Mouse (Mus musculus) bone marrow macrophage, adult 2 months (primary cell): ENCODE results near the gene Ptprm. TPM values are rescaled to one million over a fixed set of nuclear protein-coding genes. Genes with fewer than 3 reads are reported as not detected.

Source experiments
- H3K27ac ChIP-seq: 2 replicates; pipeline ENCODE4 v1.5.1; 2012; ENCODE audit warnings: low read depth, low read length; ENCODE audit not compliant: insufficient read depth
- H3K4me1 ChIP-seq: 2 replicates; pipeline ENCODE4 v1.6.1; 2012; ENCODE audit warnings: low read length; ENCODE audit not compliant: control insufficient read depth, insufficient read depth
- H3K4me3 ChIP-seq: 2 replicates; pipeline ENCODE4 v1.5.1; 2012; ENCODE audit warnings: mild to moderate bottlenecking, low read length, moderate library complexity; ENCODE audit not compliant: insufficient read depth
- CTCF ChIP-seq: IDR thresholded peaks from 2 replicates; pipeline ENCODE4 v1.5.1; 2012; ENCODE audit warnings: low read depth, mild to moderate bottlenecking, low read length, moderate library complexity
- POLR2A ChIP-seq: IDR thresholded peaks from 2 replicates; pipeline ENCODE4 v1.6.1; 2012; ENCODE audit warnings: mild to moderate bottlenecking, low read depth, low read length, borderline replicate concordance
- polyA plus RNA-seq: library from polyadenylated mRNA; stranded (reverse); fragments of >200 nt; gene quantifications from 2 replicates; pipeline ENCODE4 v1.2.4, GENCODE M21; 2012; ENCODE audit not compliant: missing spikeins, insufficient read depth, insufficient read length

Ptprm gene
- polyA plus RNA-seq, 1 experiment, result 0.34 TPM

- Histone ChIP-seq H3K4me3 (no peak overlapping the region), H3K27ac (no peak overlapping the region), H3K4me1 (no peaks in the 10 kb centered on the region)
- TF ChIP-seq CTCF (no peak), POLR2A (no peak)
These were observed 366.2 kb downstream of the Ptprm start for GRCm38 (mm10) chr17:66988014-66988413.

DNA sequence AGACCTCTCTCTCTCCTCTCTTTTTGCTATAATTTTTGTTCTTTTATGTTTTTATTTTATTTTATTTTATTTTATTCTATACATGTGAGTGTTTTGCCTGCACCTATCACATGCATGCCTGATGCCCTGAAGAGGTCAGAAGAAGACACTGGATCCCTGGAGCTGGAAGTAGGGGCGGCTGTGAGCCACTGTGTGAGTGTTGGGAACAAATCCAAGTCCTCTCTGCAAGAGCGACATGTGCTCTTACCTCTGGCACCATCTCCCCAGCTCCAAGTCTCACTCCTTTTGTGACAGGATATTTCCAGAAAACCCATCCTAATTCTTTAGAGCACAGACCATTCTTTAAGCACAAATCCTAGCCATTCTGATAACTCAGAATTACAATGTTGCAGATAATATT lies 372.6 kb downstream of the Ptprm start:
- Histone ChIP-seq H3K4me3 (no peak overlapping the region), H3K27ac (no peak overlapping the region), H3K4me1 (no peaks in the 10 kb centered on the region)
- TF ChIP-seq CTCF (no peak), POLR2A (no peak)

DNA sequence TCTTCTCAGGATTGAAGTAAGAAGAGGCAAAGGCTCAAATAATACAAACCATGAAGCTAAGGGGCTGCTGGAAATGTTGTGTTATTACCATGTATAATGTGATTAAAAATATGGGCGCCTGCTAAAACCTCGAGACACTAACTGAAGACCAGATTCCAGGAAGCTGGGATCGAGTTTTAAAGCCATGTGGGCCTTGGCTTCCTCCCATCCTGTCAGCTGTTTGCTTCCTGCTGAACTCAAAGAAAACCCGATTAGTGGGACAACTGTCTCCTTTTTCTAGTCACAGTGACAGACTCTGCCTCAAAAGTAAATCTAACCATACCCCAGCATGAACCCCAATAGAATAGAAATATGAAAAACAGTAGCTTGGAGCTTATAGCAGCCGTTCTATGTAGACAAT lies 374.3 kb downstream of the Ptprm start:
- H3K4me1 ChIP-seq, result no peaks in the 10 kb centered on the region
- H3K27ac ChIP-seq, result no peak overlapping the region
- H3K4me3 ChIP-seq, result no peak overlapping the region
- no peak for TF ChIP-seq CTCF

GRCm38 (mm10) chr17:66976490-66976889 lies 377.8 kb downstream of the Ptprm start:
- Histone ChIP-seq H3K4me1 (no peaks in the 10 kb centered on the region), H3K27ac (no peak overlapping the region), H3K4me3 (no peak overlapping the region)
- TF ChIP-seq CTCF (no peak), POLR2A (no peak)

GRCm38 (mm10) chr17:66972976-66973375 lies 381.3 kb downstream of the Ptprm start:
- Histone ChIP-seq H3K27ac (no peak overlapping the region), H3K4me1 (no peaks in the 10 kb centered on the region), H3K4me3 (no peak overlapping the region)
- no peak for TF ChIP-seq CTCF
- TF ChIP-seq POLR2A, result no peak

- Histone ChIP-seq H3K4me1 (no peaks in the 10 kb centered on the region), H3K27ac (no peak overlapping the region), H3K4me3 (no peak overlapping the region)
- TF ChIP-seq CTCF, result no peak
- TF ChIP-seq POLR2A, result no peak
These were observed 393.3 kb downstream of the Ptprm start for GRCm38 (mm10) chr17:66960986-66961385.

- no peaks in the 10 kb centered on the region for H3K4me1 ChIP-seq
- no peak overlapping the region for H3K4me3 ChIP-seq
- H3K27ac ChIP-seq, result no peak overlapping the region
- no peak for TF ChIP-seq CTCF
- no peak for TF ChIP-seq POLR2A
These were observed 393.7 kb downstream of the Ptprm start for GRCm38 (mm10) chr17:66960557-66960956.

DNA sequence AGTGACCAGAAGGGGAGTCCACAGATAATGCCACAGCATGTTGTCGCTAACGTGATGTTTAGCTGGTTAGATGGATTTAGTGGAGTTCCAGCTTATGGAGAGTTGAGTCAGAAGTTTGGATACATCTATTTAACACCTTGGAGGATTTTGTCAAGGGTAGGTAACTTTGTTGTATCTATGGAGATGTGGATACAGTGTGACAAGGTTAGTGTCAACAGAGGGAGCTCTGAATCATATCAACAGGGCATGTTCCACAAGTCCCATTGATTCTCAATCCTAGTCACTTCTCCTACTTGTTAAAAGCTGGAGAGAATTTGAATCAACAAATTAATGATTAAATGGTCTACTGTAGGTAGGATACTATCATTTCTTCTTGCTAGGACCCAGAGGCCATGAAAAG lies 394.4 kb downstream of the Ptprm start:
- TF ChIP-seq POLR2A (no peak), CTCF (no peak)
- Histone ChIP-seq H3K27ac (no peak overlapping the region), H3K4me3 (no peak overlapping the region), H3K4me1 (no peaks in the 10 kb centered on the region)

- H3K27ac ChIP-seq, result no peak overlapping the region
- TF ChIP-seq POLR2A, result no peak
- TF ChIP-seq CTCF, result no peak
- no peak overlapping the region for H3K4me3 ChIP-seq
- H3K4me1 ChIP-seq, result no peaks in the 10 kb centered on the region
These were observed 395.5 kb downstream of the Ptprm start for GRCm38 (mm10) chr17:66958766-66959165.

- H3K4me1 ChIP-seq, result no peaks in the 10 kb centered on the region
- TF ChIP-seq CTCF (no peak), POLR2A (no peak)
- H3K4me3 ChIP-seq, result no peak overlapping the region
- no peak overlapping the region for H3K27ac ChIP-seq
These were observed 409.8 kb downstream of the Ptprm start for GRCm38 (mm10) chr17:66944498-66944897.

DNA sequence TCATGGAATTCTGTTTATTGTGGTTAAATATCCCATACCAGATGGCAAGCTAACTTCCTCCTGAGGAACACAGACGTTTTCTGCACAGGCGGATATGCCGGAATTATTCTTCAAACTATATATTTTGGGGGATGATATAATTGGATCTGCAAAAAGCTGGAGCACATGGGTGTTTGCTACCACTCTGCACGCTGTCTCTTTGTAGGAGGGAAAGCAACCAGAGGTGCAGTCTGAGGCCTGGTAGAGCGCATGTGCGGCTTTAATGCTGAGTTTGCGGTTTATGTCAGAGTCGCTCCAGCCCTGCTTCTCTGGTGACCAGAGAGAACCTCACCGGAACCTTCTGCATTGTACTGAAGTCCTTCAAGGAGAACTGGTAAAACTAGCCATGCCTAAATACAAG lies 410.7 kb downstream of the Ptprm start:
- H3K4me3 ChIP-seq, result no peak overlapping the region
- no peaks in the 10 kb centered on the region for H3K4me1 ChIP-seq
- H3K27ac ChIP-seq, result no peak overlapping the region
- no peak for TF ChIP-seq POLR2A
- TF ChIP-seq CTCF, result no peak
